Mouse (Mus musculus) splenic B cell, adult 2 months (primary cell): ENCODE measurements around the gene Gpr19.
A peak's percentile ranks its signal among the peaks of the same experiment; 100 is the strongest.

Source experiments
- DNase-seq: peaks from one replicate; pipeline ENCODE4 v3.0.0-alpha.2; 2011; ENCODE audit warnings: low read depth, low spot score
- H3K27me3 ChIP-seq: 2 replicates; pipeline ENCODE4 v1.6.1; 2012; ENCODE audit warnings: mild to moderate bottlenecking, low read length, moderate library complexity, mixed read lengths; ENCODE audit not compliant: control insufficient read depth, poor library complexity, insufficient read depth, severe bottlenecking
- H3K36me3 ChIP-seq: 2 replicates; pipeline ENCODE4 v1.6.1; 2012; ENCODE audit warnings: mild to moderate bottlenecking, low read length, moderate library complexity, mixed read lengths; ENCODE audit not compliant: control insufficient read depth, poor library complexity, insufficient read depth, severe bottlenecking

Gpr19 gene

DNA sequence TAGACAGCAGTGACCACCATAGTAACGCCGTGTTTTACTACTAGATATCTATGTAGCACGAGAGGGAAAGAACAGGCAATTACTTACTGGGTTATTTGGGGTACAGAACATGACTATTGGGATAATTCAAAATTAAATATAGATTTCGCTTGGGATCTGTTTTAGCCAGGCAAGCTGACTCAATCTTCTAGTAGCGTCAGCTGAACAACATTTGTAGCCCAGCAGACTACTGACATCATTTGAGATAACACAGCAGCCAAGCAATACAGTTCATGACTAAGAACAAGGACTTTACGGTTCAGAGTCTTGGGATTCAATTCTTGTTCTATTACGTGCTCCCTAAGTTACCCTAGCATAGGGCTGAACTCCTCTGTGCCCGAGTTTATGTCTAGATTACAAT, 11.9 kb downstream of the Gpr19 start:
- DNase-seq: no peak
- H3K27me3 ChIP-seq: no peaks in the 10 kb centered on the region
- H3K36me3 ChIP-seq: no peaks in the 10 kb centered on the region

DNA sequence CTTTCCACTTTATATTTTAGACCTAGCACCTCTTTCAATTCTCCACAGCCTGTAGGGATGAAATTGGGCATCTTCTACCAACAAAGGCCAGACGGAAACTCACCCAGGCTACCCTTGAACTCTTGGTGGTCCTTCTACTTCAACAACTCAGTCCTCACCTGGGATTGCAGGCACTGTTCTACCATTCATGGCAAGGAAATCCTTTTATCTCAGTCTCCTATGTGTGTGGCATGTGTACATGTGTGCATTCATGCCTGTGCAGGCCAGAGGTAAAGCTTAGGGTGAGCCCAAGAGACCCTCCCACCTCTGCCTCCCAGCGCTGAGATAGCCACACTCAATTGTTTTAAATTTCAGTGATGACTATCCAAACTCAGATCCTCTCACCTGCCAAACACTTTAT, 12.9 kb downstream of the Gpr19 start:
- Histone ChIP-seq H3K27me3 (no peaks in the 10 kb centered on the region), H3K36me3 (no peaks in the 10 kb centered on the region)
- DNase-seq: no peak

DNA sequence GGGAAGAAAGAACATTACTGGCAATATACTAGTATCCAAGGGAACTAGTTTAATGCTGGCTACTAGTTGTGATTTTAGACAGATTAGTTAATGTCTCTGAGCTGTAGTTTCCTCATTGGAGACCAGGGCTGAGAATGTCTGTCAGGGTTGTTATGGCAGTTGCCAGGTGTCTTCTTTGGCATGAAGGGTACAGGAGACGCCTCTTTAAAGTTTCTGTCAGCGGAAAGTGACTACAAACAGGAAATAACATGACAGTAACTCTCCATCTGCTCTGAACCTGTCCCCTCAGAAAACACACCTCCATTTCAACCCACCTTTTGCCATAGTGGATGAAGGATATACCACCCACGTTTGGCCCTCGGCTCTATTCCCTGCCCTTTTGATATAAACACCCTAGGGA, 14.7 kb downstream of the Gpr19 start:
- Histone ChIP-seq H3K27me3 (no peaks in the 10 kb centered on the region), H3K36me3 (0 out of 2 replicates have a peak, but pooled peaks cover 1% of the 10 kb centered on the region)
- DNase-seq: no peak

DNA sequence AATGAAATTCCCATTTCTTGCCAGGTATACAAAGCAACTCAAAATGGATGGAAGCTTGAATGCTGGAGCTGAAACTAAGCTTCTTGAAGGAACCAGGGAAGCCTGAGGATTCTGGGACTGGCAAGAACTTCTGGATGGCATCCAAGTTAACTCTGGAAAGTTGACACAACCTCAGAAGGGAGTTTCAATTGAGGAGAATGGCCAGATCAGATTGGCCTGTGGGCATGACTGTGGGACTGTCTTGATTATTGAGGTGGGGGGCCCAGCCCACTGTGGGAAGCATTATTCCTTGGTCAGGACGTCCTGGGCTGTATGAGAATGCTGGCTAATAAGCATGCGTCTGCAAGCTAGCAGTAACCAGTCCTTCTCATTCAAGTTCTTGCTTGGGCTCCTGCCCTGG, 18.3 kb downstream of the Gpr19 start:
- Histone ChIP-seq H3K27me3 (no peaks in the 10 kb centered on the region), H3K36me3 (0 out of 2 replicates have a peak, but pooled peaks cover 1% of the 10 kb centered on the region)
- no peak for DNase-seq

DNA sequence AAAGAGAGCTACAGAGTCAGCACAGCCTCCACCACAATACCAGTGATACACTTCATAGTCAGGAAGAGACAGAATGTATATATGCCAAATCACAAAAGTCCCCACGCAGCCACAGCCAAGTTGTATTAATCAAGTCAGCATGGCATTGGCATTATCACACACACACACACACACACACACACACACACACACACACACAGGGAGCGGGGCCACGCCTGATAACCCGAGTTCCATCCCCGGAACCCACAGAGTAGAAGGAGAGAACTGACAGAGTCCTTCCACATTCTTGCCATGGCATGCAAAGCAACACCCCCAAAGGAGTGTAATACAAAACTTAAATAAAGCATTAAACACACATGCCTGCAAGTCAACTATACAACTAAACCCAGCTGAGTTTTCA, 18.8 kb downstream of the Gpr19 start:
- DNase-seq: no peak
- H3K36me3 ChIP-seq: 0 out of 2 replicates have a peak, but pooled peaks cover 1% of the 10 kb centered on the region
- no peaks in the 10 kb centered on the region for H3K27me3 ChIP-seq

DNA sequence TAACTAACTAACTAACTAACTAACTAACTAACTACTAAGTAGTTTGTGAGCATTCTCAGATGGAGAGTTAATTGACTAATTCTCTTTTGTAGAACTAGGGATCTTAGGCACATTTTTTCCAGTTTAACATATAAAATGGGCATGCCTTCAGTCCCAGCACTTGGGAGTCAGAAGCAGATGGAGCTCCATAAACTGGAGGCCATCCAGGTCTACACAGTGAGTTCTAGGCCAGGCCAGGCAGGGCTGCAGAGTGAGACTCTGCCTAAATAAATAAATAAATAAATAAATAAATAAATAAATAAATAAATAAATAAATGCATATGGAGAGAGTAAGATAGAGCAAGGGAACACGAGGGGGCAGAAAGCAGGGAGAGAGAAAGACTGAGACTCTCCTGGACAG, 20.5 kb downstream of the Gpr19 start:
- DNase-seq: no peak
- H3K36me3 ChIP-seq: 0 out of 2 replicates have a peak, but pooled peaks cover 1% of the 10 kb centered on the region
- no peaks in the 10 kb centered on the region for H3K27me3 ChIP-seq

DNA sequence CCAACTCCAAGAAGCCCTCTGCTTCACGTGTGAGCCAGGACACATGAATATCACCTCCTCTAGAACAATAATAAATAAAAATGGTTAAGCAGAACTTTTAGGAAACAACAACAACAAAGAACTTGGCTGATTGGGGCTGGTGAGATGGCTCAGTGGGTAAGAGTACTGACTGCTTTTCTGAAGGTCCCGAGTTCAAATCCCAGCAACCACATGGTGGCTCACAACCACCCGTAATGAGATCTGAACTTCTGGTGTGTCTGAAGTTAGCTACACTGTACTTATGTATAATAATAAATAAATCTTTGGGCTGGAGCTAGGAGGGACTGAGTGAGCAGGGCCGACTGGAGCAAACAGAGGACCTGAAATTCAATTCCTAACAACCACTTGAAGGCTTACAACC, 21.1 kb downstream of the Gpr19 start:
- no peak for DNase-seq

DNA sequence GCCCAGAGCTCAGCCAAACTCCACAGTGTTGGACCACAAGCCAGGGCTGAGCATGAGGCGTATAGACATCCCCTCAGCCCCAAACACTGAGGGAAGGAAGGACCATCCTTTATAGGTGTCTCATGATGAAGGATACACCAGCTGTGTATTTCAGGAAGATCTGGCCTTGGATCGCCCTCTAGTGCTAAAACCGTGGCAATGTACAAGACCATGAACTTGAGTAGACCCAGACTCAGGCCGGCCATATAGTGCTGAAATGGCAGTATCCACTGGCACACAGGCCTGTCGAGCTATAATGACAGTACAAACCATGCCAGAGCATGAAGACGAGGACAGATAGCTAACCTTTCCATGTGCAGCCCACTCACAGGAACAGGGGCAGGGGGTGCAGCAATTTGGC, 21.6 kb downstream of the Gpr19 start:
- DNase-seq: peak; percentile 57
- H3K36me3 ChIP-seq: 0 out of 2 replicates have a peak, but pooled peaks cover 1% of the 10 kb centered on the region
- no peaks in the 10 kb centered on the region for H3K27me3 ChIP-seq

More for the DNA sequence above, 21.1 kb downstream of the Gpr19 start:
- Histone ChIP-seq H3K27me3 (no peaks in the 10 kb centered on the region), H3K36me3 (0 out of 2 replicates have a peak, but pooled peaks cover 1% of the 10 kb centered on the region)

DNA sequence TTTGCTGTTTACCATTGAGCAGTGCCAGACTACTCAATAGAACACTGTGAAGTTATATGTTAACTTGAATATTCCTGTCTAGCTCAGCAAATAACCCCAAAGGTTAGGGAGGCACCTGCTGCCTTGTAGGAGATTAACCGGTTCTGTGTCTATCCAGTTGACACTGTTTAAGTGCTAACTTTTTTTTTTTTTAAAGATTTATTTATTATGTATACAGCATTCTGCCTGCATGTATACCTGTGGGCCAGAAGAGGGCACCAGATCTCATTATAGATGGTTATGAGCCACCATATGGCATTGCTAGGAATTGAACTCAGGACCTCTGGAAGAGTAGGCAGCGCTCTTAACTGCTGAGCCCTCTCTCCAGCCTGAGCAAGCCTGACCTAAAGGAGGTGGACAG, 25.4 kb downstream of the Gpr19 start:
- peak; percentile 48 for DNase-seq
- H3K36me3 ChIP-seq: peaks cover 1% of the 10 kb centered on the region; the same call in 1 of the 2 replicates
- H3K27me3 ChIP-seq: no peaks in the 10 kb centered on the region

DNA sequence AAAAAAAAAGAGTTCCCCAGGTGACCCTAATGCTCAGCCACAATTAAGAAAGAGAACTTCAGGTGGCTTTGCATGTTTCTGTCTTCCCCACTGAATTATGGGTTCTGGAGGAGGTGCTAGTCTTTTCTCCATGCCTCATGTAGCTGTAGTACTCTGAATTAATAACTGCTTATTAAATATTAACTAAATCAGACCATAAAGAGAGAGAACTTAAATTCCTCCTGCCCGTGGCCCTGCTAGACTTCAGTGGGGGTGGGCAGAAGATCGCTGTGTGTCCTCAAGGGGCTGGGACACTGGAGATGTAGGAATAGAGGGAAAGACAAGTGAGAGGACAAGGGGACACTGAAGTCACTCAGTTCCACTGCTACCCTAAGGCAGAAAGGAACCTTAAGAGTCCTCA, 26.1 kb downstream of the Gpr19 start:
- no peak for DNase-seq
- Histone ChIP-seq H3K27me3 (no peaks in the 10 kb centered on the region), H3K36me3 (peaks cover 1% of the 10 kb centered on the region; the same call in 1 of the 2 replicates)

DNA sequence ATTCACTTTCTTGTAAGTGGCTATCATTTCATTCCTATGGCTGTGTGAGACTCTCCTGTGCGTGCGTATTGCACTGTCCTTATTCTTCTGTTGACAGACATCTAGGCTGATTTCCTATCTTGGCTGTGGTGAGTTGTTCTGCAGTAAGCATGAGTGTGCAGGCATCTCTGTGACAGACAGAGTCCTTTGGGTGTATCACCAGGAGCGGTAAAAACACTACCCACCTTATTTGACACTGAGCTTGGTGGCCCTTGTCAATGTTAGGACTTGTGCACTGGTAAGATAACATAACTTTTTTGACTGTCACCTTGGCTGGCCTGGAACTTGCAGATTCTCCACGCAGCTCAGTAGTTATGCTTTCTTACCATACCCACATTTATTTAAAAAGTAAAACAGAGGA, 27.5 kb downstream of the Gpr19 start:
- no peaks in the 10 kb centered on the region for H3K27me3 ChIP-seq
- H3K36me3 ChIP-seq: peaks cover 1% of the 10 kb centered on the region; the same call in 1 of the 2 replicates
- DNase-seq: no peak

DNA sequence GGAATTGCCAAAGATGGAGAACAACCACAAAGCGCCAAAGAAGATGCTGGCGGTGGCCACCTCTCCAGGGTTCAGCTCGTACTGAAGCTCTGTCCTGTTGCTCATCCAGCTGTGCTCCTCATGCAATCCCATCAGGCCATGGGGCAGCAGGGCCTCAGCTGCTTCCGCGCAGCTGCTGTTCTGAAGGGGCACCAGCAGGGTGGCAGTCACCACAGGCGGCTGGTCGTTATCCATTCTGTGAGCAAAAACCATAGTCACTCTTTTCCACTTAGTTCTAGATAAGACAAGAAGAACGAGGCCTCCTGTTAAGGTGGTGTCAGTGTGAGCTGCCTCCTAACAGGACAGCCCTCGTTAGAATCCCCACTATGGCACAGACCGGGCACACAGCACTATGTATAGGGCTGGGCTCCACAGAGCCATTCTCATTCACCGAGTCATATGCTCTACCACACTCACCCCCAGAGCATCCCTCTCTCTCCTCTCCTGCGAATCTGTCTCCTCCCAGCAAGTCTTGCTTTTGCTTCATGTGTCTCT, 28.1 kb downstream of the Gpr19 start:
- Histone ChIP-seq H3K36me3 (peaks cover 1% of the 10 kb centered on the region; the same call in 1 of the 2 replicates), H3K27me3 (no peaks in the 10 kb centered on the region)
- DNase-seq: no peak

DNA sequence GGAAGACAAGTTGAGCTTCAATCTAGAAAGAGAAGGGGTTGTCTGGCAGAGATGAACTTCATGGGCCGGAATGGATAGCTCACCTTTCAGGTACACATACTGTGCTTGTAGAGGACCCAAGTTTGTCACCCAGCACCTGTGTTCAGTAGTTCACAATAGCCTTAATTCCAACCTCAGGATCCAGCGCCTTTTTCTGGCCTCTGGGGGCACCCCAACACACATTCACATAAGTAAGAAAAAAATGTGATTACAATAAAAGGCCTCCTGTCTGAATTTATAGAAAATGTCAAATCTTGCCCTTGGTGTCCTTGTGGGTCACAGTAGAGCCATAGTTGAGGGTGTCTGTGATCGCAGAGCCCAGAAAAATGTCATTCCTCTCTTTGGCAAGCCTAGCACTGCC, 31.1 kb downstream of the Gpr19 start:
- no peak for DNase-seq
- Histone ChIP-seq H3K36me3 (peaks cover 1% of the 10 kb centered on the region; the same call in 1 of the 2 replicates), H3K27me3 (no peaks in the 10 kb centered on the region)

DNA sequence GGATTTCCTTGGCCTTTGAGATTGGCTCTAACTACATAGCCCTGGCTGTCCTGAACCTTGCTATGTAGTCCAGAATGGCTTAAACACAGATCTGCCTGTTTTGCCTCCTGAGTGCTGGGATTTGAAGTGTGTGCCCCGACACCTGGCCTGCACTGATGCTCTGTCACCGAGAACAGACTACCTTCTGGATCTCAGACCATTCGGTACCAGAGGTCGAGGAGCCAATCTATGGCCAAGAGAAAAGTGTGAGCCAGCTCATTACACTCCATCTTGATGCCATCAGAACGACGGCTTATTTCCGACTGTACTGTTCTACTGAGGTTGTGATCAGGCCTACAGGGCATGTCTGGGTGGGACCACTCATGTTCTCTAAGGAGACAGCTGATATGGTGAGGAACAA, 32.3 kb downstream of the Gpr19 start:
- Histone ChIP-seq H3K36me3 (peaks cover 1% of the 10 kb centered on the region; the same call in 1 of the 2 replicates), H3K27me3 (no peaks in the 10 kb centered on the region)
- DNase-seq: no peak

DNA sequence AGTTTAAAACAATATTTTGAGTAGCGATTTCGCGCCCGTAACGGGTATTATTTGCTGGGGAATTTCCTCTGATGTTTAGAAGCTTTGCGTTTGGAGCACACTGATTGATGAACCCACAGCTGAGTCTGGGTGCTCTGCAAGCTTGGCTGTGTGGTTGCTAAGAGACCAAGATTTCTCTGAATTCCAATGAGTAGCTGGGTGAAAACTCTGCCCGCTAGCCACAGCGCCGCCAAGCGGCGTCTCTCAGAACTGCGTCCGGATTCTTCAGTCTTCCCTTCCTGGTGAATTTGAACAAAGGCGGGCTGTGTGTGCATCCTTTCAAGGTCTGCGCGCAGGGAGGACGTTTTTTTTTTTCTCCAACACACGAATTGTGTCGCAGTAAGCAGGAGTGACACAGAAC, 35.2 kb downstream of the Gpr19 start:
- H3K36me3 ChIP-seq: no peaks in the 10 kb centered on the region
- H3K27me3 ChIP-seq: no peaks in the 10 kb centered on the region
- DNase-seq: peak; percentile 87

DNA sequence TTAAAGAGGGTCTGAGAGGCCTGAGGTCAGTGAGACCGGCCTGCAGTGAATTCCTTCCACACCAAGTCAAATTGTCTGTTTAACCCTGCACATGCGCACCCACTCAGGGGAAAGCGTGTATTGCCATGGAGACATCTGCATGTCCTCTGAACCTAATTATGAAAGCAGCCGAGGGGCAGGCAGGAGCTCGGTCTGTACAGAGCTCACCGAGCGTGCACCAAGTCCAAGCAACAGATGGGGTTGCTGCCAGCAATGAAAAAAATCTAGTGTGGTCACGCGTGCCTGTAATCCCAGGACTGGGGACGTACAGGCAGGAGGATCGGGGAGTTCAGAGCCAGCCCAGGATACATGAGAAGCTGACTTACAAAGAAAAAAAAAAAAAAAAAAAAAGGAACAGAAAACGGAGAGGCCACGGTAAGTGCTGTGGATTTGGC, 35.7 kb downstream of the Gpr19 start:
- H3K36me3 ChIP-seq: no peaks in the 10 kb centered on the region
- no peaks in the 10 kb centered on the region for H3K27me3 ChIP-seq
- no peak for DNase-seq
